Mouse (Mus musculus): ENCODE measurements at regions not wholly inside any gene's neighbourhood (a gene's known extent, or its start where the extent isn't known, plus 50 kb on each side); places are given as distances from the start of the nearest gene placed in this dataset.
"Not testable (repeated sequence)": the region's sequence is repeated elsewhere in the genome, so short reads cannot be mapped to it uniquely, and the experiment has no call there.

- no peaks in the 10 kb centered on the region for H3K36me3 ChIP-seq
- WGBS, result 74% methylated on average over 3 of the region's 3 CpGs
- H3K27me3 ChIP-seq, result no peaks in the 10 kb centered on the region
- H3K9ac ChIP-seq, result no peak overlapping the region
- H3K9me3 ChIP-seq (replicated peaks), result no peaks in the 10 kb centered on the region
- H3K4me3 ChIP-seq, result no peak overlapping the region
- ATAC-seq (ENCODE audit: low FRiP score), result no peak
- no peak overlapping the region for H3K4me2 ChIP-seq (replicated peaks)
- H3K4me1 ChIP-seq, result no peaks in the 10 kb centered on the region
- H3K27ac ChIP-seq, result no peak overlapping the region
Measured at GRCm38 (mm10) chr17:26335551-26335950, 79.1 kb upstream of the Neurl1b start.

DNA sequence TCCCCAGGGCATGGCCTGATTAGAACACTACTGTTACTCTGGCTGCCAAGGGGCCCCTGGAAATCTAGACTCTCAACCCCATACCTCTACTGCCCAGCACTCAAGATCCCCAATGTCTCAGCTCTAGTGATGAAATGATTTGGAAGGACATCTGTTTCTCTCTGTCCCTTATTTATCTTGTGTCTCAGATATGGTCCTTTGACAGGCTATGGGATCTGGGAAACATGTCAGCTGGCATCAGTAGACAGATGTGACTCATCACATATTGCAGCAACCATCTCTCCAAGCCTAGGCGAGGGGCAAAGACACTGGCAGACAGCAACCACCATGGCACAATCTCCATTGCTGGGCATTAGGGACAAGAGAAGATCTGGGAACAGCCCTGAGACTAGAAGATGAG lies 78.6 kb upstream of the Neurl1b start:
- no peaks in the 10 kb centered on the region for H3K36me3 ChIP-seq
- no peak for ATAC-seq (ENCODE audit: low FRiP score)
- no peaks in the 10 kb centered on the region for H3K4me1 ChIP-seq
- H3K27me3 ChIP-seq, result no peaks in the 10 kb centered on the region
- H3K4me3 ChIP-seq, result no peak overlapping the region
- no peaks in the 10 kb centered on the region for H3K9me3 ChIP-seq (replicated peaks)
- H3K4me2 ChIP-seq (replicated peaks), result no peak overlapping the region
- H3K27ac ChIP-seq, result no peak overlapping the region
- H3K9ac ChIP-seq, result no peak overlapping the region
- 83% methylated on average over 1 of the region's 1 CpGs for WGBS

GRCm38 (mm10) chr17:26337106-26337505 lies 77.5 kb upstream of the Neurl1b start:
- H3K4me3 ChIP-seq, result no peak overlapping the region
- 79% methylated on average over 3 of the region's 3 CpGs for WGBS
- no peaks in the 10 kb centered on the region for H3K4me1 ChIP-seq
- no peaks in the 10 kb centered on the region for H3K36me3 ChIP-seq
- H3K27me3 ChIP-seq, result no peaks in the 10 kb centered on the region
- no peak overlapping the region for H3K27ac ChIP-seq
- no peaks in the 10 kb centered on the region for H3K9me3 ChIP-seq (replicated peaks)
- no peak for ATAC-seq (ENCODE audit: low FRiP score)
- no peak overlapping the region for H3K9ac ChIP-seq
- no peak overlapping the region for H3K4me2 ChIP-seq (replicated peaks)

GRCm38 (mm10) chr17:26345436-26345835 lies 69.2 kb upstream of the Neurl1b start:
- not testable (repeated sequence) for H3K4me2 ChIP-seq (replicated peaks); H3K4me1 ChIP-seq; H3K27ac ChIP-seq; H3K27me3 ChIP-seq; H3K9ac ChIP-seq; H3K9me3 ChIP-seq (replicated peaks); H3K4me3 ChIP-seq; ATAC-seq (ENCODE audit: low FRiP score); H3K36me3 ChIP-seq
- 91% methylated on average over 7 of the region's 7 CpGs for WGBS

DNA sequence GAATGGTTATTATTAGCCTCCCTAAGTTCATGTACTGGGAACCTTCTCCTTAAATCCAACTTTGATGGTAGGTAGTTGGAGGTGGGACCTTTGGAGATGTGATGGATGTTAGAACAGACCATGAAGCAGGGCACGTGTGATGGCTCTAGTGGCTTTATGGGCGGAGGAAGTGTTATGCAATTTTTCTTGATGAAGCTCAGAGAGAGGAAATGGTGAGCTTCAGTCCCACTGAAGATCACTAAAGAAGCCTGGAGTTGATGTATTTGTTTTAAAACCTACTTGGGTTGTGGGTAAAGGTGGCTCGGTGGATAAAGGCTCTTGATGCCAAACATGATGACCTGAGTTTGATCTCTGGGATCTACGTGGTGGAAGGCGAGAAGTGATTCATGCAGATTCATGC lies 66.5 kb upstream of the Neurl1b start:
- H3K36me3 ChIP-seq, result no peaks in the 10 kb centered on the region
- no peak overlapping the region for H3K9ac ChIP-seq
- WGBS, result 92% methylated on average over 5 of the region's 5 CpGs
- no peaks in the 10 kb centered on the region; the same call in 1 of the 2 replicates for H3K9me3 ChIP-seq (replicated peaks)
- no peak overlapping the region for H3K27ac ChIP-seq
- H3K4me1 ChIP-seq, result no peaks in the 10 kb centered on the region
- no peak for ATAC-seq (ENCODE audit: low FRiP score)
- no peak overlapping the region for H3K4me3 ChIP-seq
- no peak overlapping the region for H3K4me2 ChIP-seq (replicated peaks)
- H3K27me3 ChIP-seq, result no peaks in the 10 kb centered on the region; the same call in 1 of the 2 replicates

DNA sequence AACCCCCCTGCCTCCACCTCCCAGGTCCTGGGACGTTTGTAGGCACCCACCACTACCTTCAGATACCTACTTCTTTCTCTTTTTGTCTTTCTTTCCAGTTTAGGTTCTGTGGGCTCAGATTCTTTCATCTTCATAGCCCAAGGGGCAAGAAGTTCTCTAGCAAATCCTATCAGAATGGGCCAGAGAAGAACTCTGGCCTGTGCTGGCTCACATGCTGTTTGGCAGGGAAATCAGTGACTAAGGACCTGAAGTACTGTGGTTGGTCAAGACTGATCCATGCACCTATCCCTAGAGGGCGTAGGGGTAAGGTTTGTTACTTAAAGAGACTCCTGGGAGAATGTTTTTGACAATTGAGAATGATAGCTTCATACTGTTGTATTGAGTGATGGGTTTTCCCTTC lies 64.9 kb upstream of the Neurl1b start:
- H3K36me3 ChIP-seq, result no peaks in the 10 kb centered on the region
- H3K4me2 ChIP-seq (replicated peaks), result no peak overlapping the region
- no peak for ATAC-seq (ENCODE audit: low FRiP score)
- H3K4me3 ChIP-seq, result no peak overlapping the region
- H3K9me3 ChIP-seq (replicated peaks), result no peaks in the 10 kb centered on the region; the same call in 1 of the 2 replicates
- no peaks in the 10 kb centered on the region; the same call in 1 of the 2 replicates for H3K27me3 ChIP-seq
- 52% methylated on average over 2 of the region's 2 CpGs for WGBS
- H3K4me1 ChIP-seq, result no peaks in the 10 kb centered on the region
- H3K9ac ChIP-seq, result no peak overlapping the region
- no peak overlapping the region for H3K27ac ChIP-seq

DNA sequence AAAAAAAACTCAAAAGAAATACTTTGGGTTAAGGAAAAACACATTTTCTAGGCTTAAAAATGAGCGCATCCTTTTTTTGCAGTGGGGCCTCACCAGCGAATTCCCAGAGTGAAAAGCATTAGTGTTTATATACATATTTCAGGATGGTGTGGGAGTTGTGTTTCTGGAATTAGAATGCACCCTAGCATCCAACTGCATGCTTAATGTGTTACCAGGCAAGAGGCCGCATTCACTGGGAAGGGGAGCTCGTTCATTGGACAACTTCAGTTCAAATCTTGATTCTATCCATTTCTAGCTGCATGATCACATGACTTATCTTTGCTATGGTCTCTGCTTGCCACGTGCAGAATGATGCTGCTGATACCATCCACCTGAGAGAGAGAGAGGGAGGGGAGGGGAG lies 64.4 kb upstream of the Neurl1b start:
- no peaks in the 10 kb centered on the region; the same call in 1 of the 2 replicates for H3K9me3 ChIP-seq (replicated peaks)
- no peak overlapping the region for H3K27ac ChIP-seq
- no peak overlapping the region for H3K9ac ChIP-seq
- H3K4me2 ChIP-seq (replicated peaks), result no peak overlapping the region
- H3K36me3 ChIP-seq, result no peaks in the 10 kb centered on the region
- WGBS, result 88% methylated on average over 5 of the region's 5 CpGs
- no peak overlapping the region for H3K4me3 ChIP-seq
- H3K27me3 ChIP-seq, result no peaks in the 10 kb centered on the region; the same call in 1 of the 2 replicates
- no peaks in the 10 kb centered on the region for H3K4me1 ChIP-seq
- ATAC-seq (ENCODE audit: low FRiP score), result no peak

- Histone ChIP-seq H3K4me3 (no peak overlapping the region), H3K9me3 (replicated peaks) (no peaks in the 10 kb centered on the region; the same call in 1 of the 2 replicates), H3K4me2 (replicated peaks) (no peak overlapping the region), H3K27me3 (no peaks in the 10 kb centered on the region; the same call in 1 of the 2 replicates), H3K27ac (no peak overlapping the region), H3K4me1 (no peaks in the 10 kb centered on the region), H3K36me3 (no peaks in the 10 kb centered on the region), H3K9ac (no peak overlapping the region)
- 79% methylated on average over 7 of the region's 7 CpGs for WGBS
- ATAC-seq (ENCODE audit: low FRiP score), result no peak
Measured at GRCm38 (mm10) chr17:26351991-26352390, 62.6 kb upstream of the Neurl1b start.

GRCm38 (mm10) chr17:26352712-26353111 lies 61.9 kb upstream of the Neurl1b start:
- no peak overlapping the region for H3K27ac ChIP-seq
- no peaks in the 10 kb centered on the region; the same call in 1 of the 2 replicates for H3K27me3 ChIP-seq
- WGBS, result 74% methylated on average over 4 of the region's 4 CpGs
- H3K4me2 ChIP-seq (replicated peaks), result no peak overlapping the region
- ATAC-seq (ENCODE audit: low FRiP score), result no peak
- H3K4me1 ChIP-seq, result no peaks in the 10 kb centered on the region
- H3K9ac ChIP-seq, result no peak overlapping the region
- H3K36me3 ChIP-seq, result no peaks in the 10 kb centered on the region
- H3K4me3 ChIP-seq, result no peak overlapping the region
- no peaks in the 10 kb centered on the region; the same call in 1 of the 2 replicates for H3K9me3 ChIP-seq (replicated peaks)

DNA sequence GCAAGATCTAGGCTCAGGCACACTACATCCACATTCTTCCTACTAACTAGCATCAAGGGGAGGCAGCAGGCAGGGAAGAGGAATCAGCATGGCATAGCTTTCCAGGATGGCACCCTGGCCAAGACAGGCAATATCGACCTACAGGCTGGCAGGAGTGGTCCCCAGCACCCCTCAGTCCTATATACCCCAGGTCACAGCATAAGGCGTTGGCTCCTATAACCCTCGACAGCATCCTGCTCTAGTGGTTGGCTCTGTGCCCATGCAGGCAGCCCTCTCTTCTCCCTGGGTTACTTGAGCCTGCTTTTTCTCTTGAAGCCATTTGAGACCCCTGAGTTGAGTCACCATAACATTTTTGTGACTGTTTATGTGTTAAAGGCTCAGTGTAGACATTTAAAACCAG lies 60.2 kb upstream of the Neurl1b start:
- no peaks in the 10 kb centered on the region for H3K4me1 ChIP-seq
- WGBS, result 72% methylated on average over 3 of the region's 3 CpGs
- ATAC-seq (ENCODE audit: low FRiP score), result no peak
- no peak overlapping the region for H3K4me2 ChIP-seq (replicated peaks)
- no peak overlapping the region for H3K27ac ChIP-seq
- H3K36me3 ChIP-seq, result no peaks in the 10 kb centered on the region
- no peak overlapping the region for H3K9ac ChIP-seq
- H3K9me3 ChIP-seq (replicated peaks), result no peaks in the 10 kb centered on the region; the same call in 1 of the 2 replicates
- no peak overlapping the region for H3K4me3 ChIP-seq
- H3K27me3 ChIP-seq, result no peaks in the 10 kb centered on the region; the same call in 1 of the 2 replicates

GRCm38 (mm10) chr17:26355301-26355700 lies 59.3 kb upstream of the Neurl1b start:
- Histone ChIP-seq H3K9ac (no peak overlapping the region), H3K9me3 (replicated peaks) (no peaks in the 10 kb centered on the region; the same call in 1 of the 2 replicates), H3K4me1 (no peaks in the 10 kb centered on the region), H3K4me3 (no peak overlapping the region), H3K36me3 (no peaks in the 10 kb centered on the region), H3K27ac (no peak overlapping the region), H3K27me3 (no peaks in the 10 kb centered on the region; the same call in 1 of the 2 replicates), H3K4me2 (replicated peaks) (no peak overlapping the region)
- no peak for ATAC-seq (ENCODE audit: low FRiP score)
- 92% methylated on average over 3 of the region's 3 CpGs for WGBS

DNA sequence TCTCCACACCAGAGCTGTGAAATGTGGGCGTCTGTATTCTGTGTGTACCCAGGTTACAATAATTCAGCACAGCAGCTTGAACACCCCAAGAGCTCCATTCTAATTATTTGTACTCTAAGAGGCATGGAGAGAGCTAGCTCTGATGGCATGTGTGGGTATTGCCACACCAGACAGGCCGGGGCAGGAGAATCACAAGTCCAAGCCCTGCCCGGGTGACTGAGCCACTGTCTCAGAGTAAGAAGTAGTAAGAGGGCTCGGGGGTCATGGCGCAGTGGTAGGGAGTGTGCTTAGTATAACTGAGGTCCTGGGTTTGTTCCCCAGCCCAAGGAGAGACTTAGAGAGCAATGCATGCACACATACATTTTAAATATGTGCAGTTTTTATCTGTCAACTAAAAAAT lies 57.7 kb upstream of the Neurl1b start:
- no peaks in the 10 kb centered on the region for H3K9me3 ChIP-seq (replicated peaks)
- no peak overlapping the region for H3K27ac ChIP-seq
- no peak for ATAC-seq (ENCODE audit: low FRiP score)
- no peaks in the 10 kb centered on the region; the same call in 1 of the 2 replicates for H3K27me3 ChIP-seq
- peaks cover 7% of the 10 kb centered on the region for H3K4me1 ChIP-seq
- H3K9ac ChIP-seq, result no peak overlapping the region
- no peaks in the 10 kb centered on the region for H3K36me3 ChIP-seq
- H3K4me2 ChIP-seq (replicated peaks), result no peak overlapping the region
- 80% methylated on average over 5 of the region's 5 CpGs for WGBS
- no peak overlapping the region for H3K4me3 ChIP-seq

GRCm38 (mm10) chr17:26357784-26358183 lies 56.8 kb upstream of the Neurl1b start:
- Histone ChIP-seq H3K9ac (no peak overlapping the region), H3K27me3 (no peaks in the 10 kb centered on the region; the same call in 1 of the 2 replicates), H3K36me3 (no peaks in the 10 kb centered on the region), H3K27ac (no peak overlapping the region), H3K9me3 (replicated peaks) (no peaks in the 10 kb centered on the region), H3K4me3 (no peak overlapping the region), H3K4me2 (replicated peaks) (no peak overlapping the region), H3K4me1 (peaks cover 14% of the 10 kb centered on the region)
- ATAC-seq (ENCODE audit: low FRiP score), result no peak
- 59% methylated on average over 4 of the region's 4 CpGs for WGBS

Data from hindbrain, embryonic 12.5 days (tissue).